Mouse (Mus musculus) liver, adult (tissue): Measurements from ENCODE around the gene Igsf21.

ENCODE experiments used
- GATA4 ChIP-seq: IDR thresholded peaks from 2 replicates; pipeline ENCODE4 v1.6.1; 2014; ENCODE audit warnings: mild to moderate bottlenecking, low read length; ENCODE audit not compliant: insufficient replicate concordance

Gene Igsf21

DNA sequence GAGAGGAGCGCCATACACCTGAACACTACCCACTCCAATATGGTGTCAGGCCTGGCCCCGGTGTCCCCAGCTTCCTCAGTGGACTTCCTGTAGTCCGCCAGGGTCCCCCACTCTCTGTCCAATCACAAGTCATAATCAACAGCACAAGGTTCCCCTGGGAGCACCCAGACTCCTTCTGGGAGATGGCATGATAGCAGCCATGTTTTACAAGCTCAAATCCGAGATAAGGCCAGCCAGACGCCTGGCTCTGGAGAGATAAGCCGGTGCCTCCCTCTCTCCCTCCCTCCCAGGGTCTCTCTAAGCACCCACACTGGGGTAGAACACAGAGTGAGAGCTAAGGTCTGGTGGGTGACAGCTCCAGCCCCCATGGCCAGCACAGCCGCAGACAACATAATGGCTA is 58.0 kb downstream of the Igsf21 start:
- no peak for TF ChIP-seq GATA4

DNA sequence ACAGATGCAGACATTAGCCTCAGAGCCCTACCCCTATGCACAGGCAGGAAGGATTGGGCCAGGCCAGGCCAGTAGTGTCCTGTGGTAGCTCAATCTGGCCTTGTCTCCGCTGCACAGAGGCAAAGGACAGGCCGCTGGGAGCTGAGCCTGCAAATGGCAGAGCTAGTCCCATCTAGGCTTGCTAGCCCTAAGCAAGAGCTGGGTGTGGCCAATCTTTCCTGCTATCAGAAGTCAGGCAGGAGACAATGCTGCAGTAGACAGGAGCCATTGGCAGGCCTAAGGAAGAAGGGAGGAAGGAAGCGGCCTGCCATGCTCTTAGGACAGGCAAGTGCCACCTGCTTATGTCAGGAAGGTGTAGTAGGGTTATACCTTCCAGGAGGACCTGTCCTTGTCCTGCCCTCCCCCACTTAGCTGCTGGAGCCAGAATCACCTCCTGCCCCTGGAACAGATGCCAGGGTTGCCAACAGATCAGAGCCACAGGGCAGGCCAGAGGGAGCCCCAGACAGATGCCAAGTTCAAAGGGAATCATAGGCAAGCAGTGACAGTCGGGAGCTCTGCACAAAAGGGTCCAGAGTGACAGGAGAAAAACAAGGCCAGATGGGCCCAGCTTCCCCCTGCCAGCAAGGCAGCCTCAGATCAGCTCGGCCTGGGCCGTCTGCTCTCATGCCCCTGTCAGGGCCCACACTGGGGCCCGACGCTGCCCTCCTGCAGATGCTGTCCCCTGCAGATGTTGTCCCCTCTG is 59.0 kb downstream of the Igsf21 start:
- no peak for TF ChIP-seq GATA4

- no peak for TF ChIP-seq GATA4
These were observed 67.0 kb downstream of the Igsf21 start for GRCm38 (mm10) chr4:140179576-140179975.

- no peak for TF ChIP-seq GATA4
These were observed 69.5 kb downstream of the Igsf21 start for GRCm38 (mm10) chr4:140177055-140177454.

DNA sequence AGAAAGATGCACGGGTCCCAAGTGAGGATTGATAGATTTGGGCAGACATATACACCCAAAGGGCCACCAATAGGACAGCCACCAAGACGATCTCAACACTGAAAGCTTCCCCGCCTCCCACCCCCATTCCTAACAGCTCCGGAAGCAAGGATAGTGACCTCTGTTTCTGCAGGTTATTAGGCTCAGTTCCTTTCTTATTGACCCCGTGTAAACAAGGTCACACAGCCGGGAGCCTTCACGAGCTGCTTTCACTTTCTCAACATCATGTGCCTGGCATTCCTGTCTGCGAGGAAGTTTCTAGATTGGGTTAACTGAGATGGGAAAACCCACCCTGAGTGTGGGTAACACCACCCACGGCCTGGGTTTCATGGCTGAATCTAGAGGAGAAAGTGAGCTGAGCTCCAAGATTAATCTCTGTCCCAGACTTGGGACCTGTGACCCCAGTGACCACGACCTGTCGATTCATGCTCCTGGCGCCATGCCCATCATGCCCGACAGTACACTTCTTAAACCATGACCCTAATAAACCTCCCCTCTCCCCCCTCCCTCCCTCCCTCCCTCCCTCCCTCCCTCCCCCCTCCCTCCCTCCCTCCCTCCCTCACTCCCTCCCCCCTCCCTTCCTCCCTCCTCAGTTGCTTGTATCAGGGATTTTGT is 72.7 kb downstream of the Igsf21 start:
- TF ChIP-seq GATA4, result no peak

- no peak for TF ChIP-seq GATA4
These were observed 73.5 kb downstream of the Igsf21 start for GRCm38 (mm10) chr4:140173084-140173483.

GRCm38 (mm10) chr4:140171917-140172316 is 74.7 kb downstream of the Igsf21 start:
- TF ChIP-seq GATA4, result no peak

GRCm38 (mm10) chr4:140171189-140171588 is 75.4 kb downstream of the Igsf21 start:
- TF ChIP-seq GATA4, result no peak

DNA sequence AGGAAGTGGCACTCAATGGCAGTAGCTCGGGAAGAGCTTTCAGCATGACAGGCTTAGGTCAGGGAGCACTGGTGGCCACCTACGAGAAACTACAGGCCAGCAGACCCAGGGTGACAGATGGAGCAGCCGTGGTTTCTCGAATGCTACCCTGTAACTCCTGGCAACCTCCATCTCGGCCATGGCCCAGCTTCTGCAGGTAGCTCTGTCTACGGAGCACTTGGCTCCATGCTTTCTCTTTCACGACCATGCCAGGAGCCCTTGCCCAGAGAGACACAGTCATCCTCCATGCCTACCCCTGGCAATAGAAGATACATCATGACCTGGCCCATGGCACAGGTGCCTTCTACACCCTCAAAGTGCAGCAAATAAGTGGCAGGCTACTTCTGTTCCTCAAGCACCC is 80.7 kb downstream of the Igsf21 start:
- no peak for TF ChIP-seq GATA4

- TF ChIP-seq GATA4, result no peak
These were observed 81.9 kb downstream of the Igsf21 start for GRCm38 (mm10) chr4:140164662-140165061.

DNA sequence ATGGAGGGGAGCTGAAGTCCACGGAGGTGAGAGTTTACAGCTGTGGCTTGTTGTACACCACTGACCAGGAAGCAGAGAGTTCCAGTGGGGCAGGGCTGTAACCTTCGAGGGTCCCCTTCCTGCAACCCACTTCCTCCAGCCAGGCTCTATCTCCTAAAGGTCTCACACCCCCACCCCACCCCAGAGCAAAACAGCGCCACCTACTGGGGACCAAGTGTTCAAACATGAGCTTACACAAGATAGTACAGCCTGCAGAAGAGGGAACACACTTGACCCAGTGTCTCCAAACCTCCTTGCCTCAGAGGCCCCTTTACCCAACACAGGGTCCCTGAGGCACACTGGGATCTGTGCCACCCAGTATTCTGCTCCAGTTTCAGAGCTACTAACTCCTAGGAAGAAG is 87.0 kb downstream of the Igsf21 start:
- no peak for TF ChIP-seq GATA4

DNA sequence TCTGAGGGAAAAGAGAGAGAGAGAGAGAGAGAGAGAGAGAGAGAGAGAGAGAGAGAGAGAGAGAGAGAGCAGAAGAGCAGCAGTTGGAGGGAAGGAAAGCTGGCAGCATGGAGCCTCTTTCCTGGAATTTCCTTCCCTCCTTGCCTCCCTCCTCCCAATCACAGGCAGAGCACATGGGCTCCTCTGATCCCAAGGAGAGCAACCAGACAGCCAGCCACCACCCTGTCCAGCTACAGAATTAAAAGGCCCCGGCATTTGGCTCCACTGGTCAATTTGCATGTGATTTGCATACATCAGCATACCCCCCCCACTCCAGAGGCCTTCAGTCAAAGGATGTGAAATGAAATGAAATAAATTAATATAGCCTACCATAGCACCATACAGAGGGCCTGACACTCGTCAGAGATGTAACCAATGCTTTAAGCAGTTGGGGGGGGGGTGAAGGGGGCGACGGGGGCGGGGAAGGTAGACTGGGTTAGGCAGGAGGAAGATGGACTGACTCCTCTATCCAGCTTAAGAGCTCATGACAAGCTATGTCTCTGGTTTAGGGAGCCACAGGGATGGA is 91.6 kb downstream of the Igsf21 start:
- TF ChIP-seq GATA4, result no peak

- TF ChIP-seq GATA4, result no peak
These were observed 92.1 kb downstream of the Igsf21 start for GRCm38 (mm10) chr4:140154484-140154883.

DNA sequence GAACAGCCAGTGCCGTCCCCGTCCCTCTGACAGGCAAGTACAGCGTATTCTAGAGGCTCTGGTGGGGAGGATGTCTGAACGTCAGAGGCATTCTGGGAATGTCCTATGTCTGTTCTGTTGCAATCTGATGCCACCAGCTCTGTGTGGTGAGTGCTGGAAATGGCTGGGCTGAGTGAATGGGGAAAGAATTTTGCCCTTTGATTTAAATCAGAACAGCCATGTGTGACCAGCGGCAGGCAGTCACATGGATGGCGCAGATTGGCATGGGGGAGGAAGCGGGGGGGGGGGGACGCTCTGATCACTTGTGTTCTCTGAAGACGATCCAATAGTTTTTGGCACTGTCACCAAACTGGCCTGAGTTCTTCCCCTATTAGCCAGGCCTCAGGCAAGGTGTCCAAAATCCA is 92.9 kb downstream of the Igsf21 start:
- TF ChIP-seq GATA4, result no peak

DNA sequence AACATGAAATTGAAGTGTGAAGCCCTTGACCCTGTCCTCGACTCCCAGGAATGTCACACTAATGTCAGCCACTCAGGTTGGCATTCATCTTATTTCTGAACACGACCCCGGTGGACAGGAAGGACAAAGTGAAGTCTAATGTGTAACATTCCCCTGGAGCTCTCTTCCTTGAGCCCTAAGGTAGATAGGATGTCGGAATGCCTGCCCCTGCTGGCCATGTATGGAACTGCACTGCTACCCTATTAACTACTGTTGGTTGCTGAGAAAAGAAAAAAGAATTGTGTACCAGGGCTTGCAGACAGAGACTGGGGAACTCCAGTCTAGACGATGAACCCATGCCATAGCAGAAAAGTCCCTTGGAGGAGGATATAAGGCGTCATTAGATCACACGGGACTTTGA is 93.5 kb downstream of the Igsf21 start:
- no peak for TF ChIP-seq GATA4

- no peak for TF ChIP-seq GATA4
These were observed 96.9 kb downstream of the Igsf21 start for GRCm38 (mm10) chr4:140149706-140150105.
